Mouse (Mus musculus) large intestine, adult 2 months (tissue): ENCODE measurements around the gene Usp7. TPM values are rescaled to one million over a fixed set of nuclear protein-coding genes. Genes with fewer than 3 reads are reported as not detected.
"Not testable (repeated sequence)": the region's sequence is repeated elsewhere in the genome, so short reads cannot be mapped to it uniquely, and the experiment has no call there.

Experiments used
- DNase-seq: peaks from one replicate; pipeline ENCODE4 v3.0.0-alpha.2; 2012; ENCODE audit warnings: low read depth, low spot score
- WGBS: fragments of 180-500 bp; shearing (Covaris S2); methylation state at CpG from one replicate; pipeline ENCODE4 v1.1.7; 2018; 5-methylcytosine and 5-hydroxymethylcytosine counted together
- polyA plus RNA-seq: library from polyadenylated mRNA; depleted of rRNA; stranded (reverse); fragments of >200 nt; gene quantifications from 2 replicates; pipeline ENCODE4 v1.2.3, GENCODE M21; 2012

The Usp7 gene
- polyA plus RNA-seq, 1 experiment: 21.6 TPM

GRCm38 (mm10) chr16:8734693-8735092 is 57.4 kb downstream of the Usp7 start:
- DNase-seq: no peak
- WGBS: 50% methylated on average over 4 of the region's 4 CpGs

- DNase-seq: no peak
- WGBS: 33% methylated on average over 4 of the region's 4 CpGs
Measured at GRCm38 (mm10) chr16:8733624-8734023, 58.5 kb downstream of the Usp7 start.

GRCm38 (mm10) chr16:8732450-8732849 is 59.7 kb downstream of the Usp7 start:
- WGBS: 56% methylated on average over 4 of the region's 4 CpGs
- DNase-seq: not testable (repeated sequence)

- 53% methylated on average over 7 of the region's 7 CpGs for WGBS
- no peak for DNase-seq
Measured at GRCm38 (mm10) chr16:8731630-8732029, 60.5 kb downstream of the Usp7 start.

GRCm38 (mm10) chr16:8728111-8728748 is 63.9 kb downstream of the Usp7 start:
- 67% methylated on average over 5 of the region's 5 CpGs for WGBS
- no peak for DNase-seq

GRCm38 (mm10) chr16:8725807-8726206 is 66.3 kb downstream of the Usp7 start:
- no peak for DNase-seq
- 59% methylated on average over 2 of the region's 2 CpGs for WGBS

- 81% methylated on average over 3 of the region's 3 CpGs for WGBS
- DNase-seq: no peak
Measured at GRCm38 (mm10) chr16:8724031-8724430, 68.1 kb downstream of the Usp7 start.

GRCm38 (mm10) chr16:8720447-8720846 is 71.7 kb downstream of the Usp7 start:
- no peak for DNase-seq
- 72% methylated on average over 4 of the region's 4 CpGs for WGBS

GRCm38 (mm10) chr16:8717744-8718143 is 74.4 kb downstream of the Usp7 start:
- WGBS: 90% methylated on average over 10 of the region's 10 CpGs
- no peak for DNase-seq

GRCm38 (mm10) chr16:8716300-8716699 is 75.8 kb downstream of the Usp7 start:
- no peak for DNase-seq
- WGBS: 36% methylated on average over 6 of the region's 6 CpGs

GRCm38 (mm10) chr16:8715513-8716080 is 76.5 kb downstream of the Usp7 start:
- no peak for DNase-seq
- WGBS: 41% methylated on average over 10 of the region's 10 CpGs

- WGBS: 68% methylated on average over 5 of the region's 5 CpGs
- no peak for DNase-seq
Measured at GRCm38 (mm10) chr16:8714851-8715250, 77.3 kb downstream of the Usp7 start.

GRCm38 (mm10) chr16:8711998-8712397 is 80.1 kb downstream of the Usp7 start:
- DNase-seq: no peak
- WGBS: 80% methylated on average over 9 of the region's 9 CpGs

GRCm38 (mm10) chr16:8700586-8700985 is 91.5 kb downstream of the Usp7 start:
- 50% methylated on average over 3 of the region's 3 CpGs for WGBS
- DNase-seq: no peak

GRCm38 (mm10) chr16:8699556-8699955 is 92.6 kb downstream of the Usp7 start:
- DNase-seq: no peak
- WGBS: 93% methylated on average over 8 of the region's 8 CpGs

GRCm38 (mm10) chr16:8691206-8691605 is 100.9 kb downstream of the Usp7 start:
- WGBS: 90% methylated on average over 7 of the region's 7 CpGs

GRCm38 (mm10) chr16:8689979-8690656 is 102.0 kb downstream of the Usp7 start:
- no peak for DNase-seq
- 78% methylated on average over 11 of the region's 11 CpGs for WGBS

More at GRCm38 (mm10) chr16:8691206-8691605, 100.9 kb downstream of the Usp7 start:
- DNase-seq: no peak

GRCm38 (mm10) chr16:8687559-8688112 is 104.5 kb downstream of the Usp7 start:
- DNase-seq: no peak

- no peak for DNase-seq
- WGBS: 55% methylated on average over 11 of the region's 11 CpGs
Measured at GRCm38 (mm10) chr16:8686871-8687535, 105.1 kb downstream of the Usp7 start.

- 55% methylated on average over 7 of the region's 7 CpGs for WGBS
Measured at GRCm38 (mm10) chr16:8686121-8686870, 105.8 kb downstream of the Usp7 start.

More at GRCm38 (mm10) chr16:8686121-8686870, 105.8 kb downstream of the Usp7 start:
- no peak for DNase-seq
